Mouse (Mus musculus): ENCODE results near the gene Txnrd2.

Gene Txnrd2

GRCm38 (mm10) chr16:18455407-18455806 lies 29.2 kb downstream of the Txnrd2 start:
- no peak for DNase-seq

GRCm38 (mm10) chr16:18458661-18459060 lies 32.5 kb downstream of the Txnrd2 start:
- no peak for DNase-seq

DNA sequence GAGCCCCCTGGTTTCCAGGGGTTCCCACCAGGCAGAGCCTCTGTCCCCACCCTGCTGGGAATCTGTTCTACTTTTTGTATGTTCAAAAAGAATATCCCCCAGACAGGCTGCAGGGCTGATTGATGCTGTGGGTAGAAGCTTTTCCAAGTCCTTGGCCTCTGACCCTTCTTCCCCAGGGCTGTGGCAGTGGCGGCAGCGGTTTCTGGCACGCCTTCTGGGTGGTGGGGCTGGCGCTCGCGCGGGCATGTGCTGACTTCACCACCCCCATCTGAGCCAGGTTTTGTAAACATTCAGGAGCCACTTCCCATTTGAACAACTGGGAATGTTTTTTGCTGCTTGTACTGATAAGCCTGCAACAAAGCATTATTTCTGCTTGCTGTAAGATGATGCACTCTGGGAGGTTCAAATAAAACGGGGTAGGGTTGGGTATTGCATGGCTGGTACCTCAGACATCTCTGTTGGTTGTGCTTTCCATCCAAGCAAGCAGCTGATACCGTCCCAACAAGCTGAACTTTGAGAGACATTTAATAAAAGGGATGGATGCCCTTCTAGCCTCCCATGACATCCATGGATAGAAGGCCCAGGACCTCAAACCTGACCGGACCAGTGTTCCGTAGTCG lies 33.3 kb downstream of the Txnrd2 start:
- no peak for DNase-seq

GRCm38 (mm10) chr16:18459955-18460370 lies 33.8 kb downstream of the Txnrd2 start:
- DNase-seq, result peak; percentile 29

DNA sequence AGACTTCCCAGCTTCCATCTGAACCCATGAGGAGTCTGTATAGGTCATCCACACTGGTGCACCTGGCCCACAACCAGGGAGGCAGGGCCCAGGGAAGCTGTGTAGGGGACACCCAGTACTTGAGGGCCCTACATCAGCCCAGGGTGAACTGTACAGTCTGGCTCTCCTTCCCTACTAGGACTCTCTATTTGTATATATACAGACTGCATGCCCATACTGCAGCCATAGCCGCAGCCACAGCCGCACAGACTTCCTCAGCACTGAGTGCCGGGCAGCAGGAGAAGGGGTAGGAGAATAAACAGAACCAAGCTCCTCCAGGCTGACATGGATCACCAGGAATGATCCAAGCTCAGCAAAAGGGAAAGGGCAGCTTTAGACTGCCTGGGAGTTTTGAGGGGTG lies 34.6 kb downstream of the Txnrd2 start:
- DNase-seq, result no peak

DNA sequence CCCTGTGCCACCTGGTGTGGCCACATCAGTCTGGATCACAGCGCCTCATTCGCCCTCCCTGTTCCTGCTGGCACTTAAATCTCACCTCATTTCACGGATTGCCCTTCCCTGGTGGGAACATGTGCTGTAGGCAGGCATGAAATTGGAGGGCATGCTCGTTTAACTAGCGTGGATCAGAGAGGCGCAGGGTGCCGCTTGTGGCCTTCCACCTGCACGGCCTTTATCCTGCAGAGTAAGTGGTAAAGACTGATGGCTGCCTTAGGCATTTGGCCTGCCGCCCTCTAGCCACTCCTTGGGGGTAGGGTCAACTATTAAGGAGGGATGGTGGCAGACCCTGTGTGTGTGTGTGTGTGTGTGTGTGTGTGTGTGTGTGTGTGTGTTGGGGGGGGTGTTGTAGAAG lies 35.8 kb downstream of the Txnrd2 start:
- DNase-seq, result no peak

GRCm38 (mm10) chr16:18462598-18462997 lies 36.4 kb downstream of the Txnrd2 start:
- peak; percentile 32 for DNase-seq

DNA sequence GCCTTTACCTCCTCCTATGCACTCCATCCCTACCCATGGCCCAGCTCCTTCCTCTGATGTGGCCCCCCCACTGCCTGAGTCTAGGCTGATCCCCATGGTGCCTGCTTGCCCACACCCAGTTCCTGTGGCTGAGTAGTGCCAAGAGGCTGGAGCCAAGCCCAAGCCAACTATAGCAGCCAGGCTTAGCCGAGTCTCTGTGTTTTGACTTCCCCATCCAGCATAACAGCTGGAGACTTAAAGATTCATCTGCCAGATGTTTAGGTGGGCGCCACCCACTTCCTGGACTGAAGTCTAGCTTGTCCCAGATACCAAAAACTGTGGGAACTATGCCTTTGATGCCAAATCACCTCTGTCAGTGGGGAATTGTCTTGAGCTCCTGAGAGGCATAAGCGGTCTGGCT lies 38.1 kb downstream of the Txnrd2 start:
- no peak for DNase-seq

- no peak for DNase-seq
Measured at GRCm38 (mm10) chr16:18470829-18471228, 44.6 kb downstream of the Txnrd2 start.

- DNase-seq, result no peak
Measured at GRCm38 (mm10) chr16:18471381-18471955, 45.3 kb downstream of the Txnrd2 start.

- DNase-seq, result no peak
Measured at GRCm38 (mm10) chr16:18471976-18472375, 45.8 kb downstream of the Txnrd2 start.

GRCm38 (mm10) chr16:18472416-18472815 lies 46.2 kb downstream of the Txnrd2 start:
- no peak for DNase-seq

DNA sequence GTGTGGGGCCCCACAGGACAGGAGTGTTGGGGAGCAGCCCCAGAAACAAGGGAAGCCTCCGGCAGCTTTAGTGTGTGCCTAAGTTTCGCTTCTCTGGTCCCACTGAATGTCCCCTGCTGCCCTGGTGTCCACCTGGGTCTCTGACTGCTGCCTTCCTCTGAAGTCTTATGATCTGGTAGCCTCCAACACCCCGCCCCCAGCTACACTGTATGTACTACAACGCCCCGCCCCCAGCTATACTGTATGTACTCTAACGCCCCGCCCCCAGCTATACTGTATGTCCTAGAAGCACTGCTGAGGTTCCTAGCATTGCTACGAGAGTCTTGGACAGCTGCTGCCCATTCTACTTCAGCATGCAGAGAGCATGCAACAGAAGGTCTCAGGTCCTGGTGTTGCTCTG lies 46.8 kb downstream of the Txnrd2 start:
- no peak for DNase-seq

GRCm38 (mm10) chr16:18474021-18474420 lies 47.8 kb downstream of the Txnrd2 start:
- no peak for DNase-seq

GRCm38 (mm10) chr16:18477996-18478395 lies 51.8 kb downstream of the Txnrd2 start:
- no peak for DNase-seq

DNA sequence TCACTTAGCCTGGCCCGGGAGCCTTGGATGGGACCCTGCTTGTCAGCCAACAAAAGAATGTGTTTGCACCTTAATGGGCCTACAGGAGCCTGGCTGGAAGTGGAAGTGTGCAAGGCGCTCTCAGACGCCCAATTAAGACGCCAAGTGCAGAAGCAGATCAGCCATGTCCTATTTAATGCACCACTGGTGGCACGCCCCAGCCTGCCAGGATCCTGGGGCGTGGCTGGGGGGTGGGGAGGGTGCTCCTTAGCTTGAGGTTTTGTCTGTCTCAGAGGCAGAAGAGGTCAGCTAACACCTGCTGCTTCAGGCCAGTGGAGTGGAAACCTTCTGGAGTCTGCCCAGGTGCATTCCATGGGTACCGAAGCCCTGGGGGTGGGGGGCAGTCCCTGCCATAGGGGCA lies 53.5 kb downstream of the Txnrd2 start:
- no peak for DNase-seq

GRCm38 (mm10) chr16:18480933-18481485 lies 54.8 kb downstream of the Txnrd2 start:
- DNase-seq, result no peak

DNA sequence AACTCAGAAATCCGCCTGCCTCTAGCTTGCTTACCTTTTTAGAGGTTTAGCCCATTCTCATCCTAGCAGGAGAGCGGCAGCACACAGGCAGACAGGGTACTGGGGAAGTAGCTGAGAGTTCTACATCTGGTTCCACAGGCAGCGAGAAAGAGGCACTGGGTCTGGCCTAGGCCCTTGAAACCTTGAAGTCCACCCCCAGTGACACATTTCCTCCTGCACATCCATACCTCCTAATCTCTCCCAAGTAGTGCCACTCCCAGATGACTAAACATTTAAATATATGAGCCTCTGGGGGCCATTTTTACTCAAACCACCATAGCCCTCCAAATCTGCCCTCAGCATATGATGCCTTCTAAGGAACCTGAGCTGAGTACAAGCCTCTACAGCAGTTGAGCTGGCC lies 56.2 kb downstream of the Txnrd2 start:
- no peak for DNase-seq

DNA sequence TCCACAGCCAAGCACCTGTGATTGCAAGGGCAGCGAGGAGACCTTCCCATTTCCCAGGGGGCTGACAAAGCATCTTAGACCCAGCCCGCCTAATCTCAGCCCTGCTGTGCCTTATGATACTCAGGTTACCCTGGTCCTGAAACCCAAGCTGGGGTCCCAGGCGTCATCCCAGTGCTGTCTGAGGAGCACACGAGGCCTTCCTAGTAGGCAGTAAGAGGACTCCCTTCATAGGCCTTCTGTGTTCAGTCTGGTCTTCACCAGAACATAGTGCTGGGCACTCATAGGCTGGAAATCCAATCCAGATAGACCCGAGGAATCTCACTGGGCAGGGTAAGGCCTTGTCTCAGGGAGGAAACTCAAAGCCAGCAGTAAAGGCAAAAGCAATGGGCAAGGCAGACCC lies 57.7 kb downstream of the Txnrd2 start:
- no peak for DNase-seq

GRCm38 (mm10) chr16:18484386-18484785 lies 58.2 kb downstream of the Txnrd2 start:
- no peak for DNase-seq

DNA sequence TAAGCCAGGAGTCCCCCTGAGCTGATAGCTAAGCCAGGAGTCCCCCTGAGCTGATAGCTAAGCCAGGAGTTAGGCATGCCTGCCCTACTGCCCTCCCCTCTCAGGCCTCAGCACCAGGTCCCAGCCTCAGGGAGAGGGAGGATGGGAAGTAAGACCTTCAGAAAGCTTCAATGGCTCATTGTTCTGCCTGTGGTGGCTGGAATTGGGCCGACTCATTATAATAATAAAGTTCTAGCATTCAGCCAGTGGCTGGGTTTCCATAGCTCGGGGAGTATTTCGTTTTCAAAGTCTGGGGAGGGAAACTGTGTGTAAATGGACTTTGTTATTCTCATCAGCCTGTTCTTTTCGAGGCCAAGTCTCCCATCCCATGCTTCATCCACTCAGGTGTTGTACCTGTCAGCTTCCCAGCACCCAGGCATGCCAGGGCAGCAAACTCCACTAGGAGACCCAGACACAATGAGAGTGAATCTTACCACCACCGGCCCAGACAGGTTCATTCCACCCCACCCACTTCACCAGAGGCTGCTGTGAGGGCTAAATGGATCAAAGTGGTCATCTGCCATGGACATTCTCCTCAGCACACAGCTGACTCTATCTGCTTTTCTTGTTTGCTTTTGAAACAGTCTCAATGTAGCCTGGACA lies 58.7 kb downstream of the Txnrd2 start:
- DNase-seq, result no peak

DNA sequence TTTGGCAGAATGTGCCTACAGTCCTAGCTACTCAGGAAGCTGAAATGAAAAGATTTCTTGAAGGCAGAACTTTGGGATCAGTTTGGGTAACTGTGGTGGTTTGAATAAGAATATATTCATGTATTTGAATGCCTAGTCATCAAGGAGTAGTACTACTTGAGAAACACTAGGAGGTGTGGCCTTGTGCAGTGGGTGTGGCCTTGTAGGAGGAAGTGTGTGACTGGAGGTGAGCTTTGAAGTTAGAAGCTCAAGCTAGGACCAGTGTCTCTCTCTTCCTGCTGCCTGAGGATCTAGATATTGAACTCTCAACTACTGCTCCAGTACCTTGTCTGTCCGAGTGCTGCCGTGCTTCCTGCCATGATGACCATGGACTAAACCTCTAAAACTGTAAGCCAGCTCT lies 59.9 kb downstream of the Txnrd2 start:
- DNase-seq, result no peak

DNA sequence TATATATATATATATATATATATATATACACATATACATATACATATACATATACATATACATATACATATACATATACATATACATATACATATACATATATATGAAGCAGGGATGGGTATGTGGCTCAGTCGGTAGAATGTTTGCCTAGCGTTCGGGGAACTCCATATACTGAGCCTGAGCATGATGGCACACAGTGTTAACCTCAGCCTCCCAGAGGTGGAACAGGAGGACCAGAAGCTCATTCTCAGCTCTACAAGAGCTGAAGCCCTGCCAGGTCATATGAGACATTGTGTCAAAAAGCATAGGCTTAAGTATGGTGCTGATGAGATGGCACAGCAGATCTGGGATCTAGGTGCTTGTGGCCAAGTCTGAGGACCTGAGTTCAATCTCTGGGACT lies 64.1 kb downstream of the Txnrd2 start:
- DNase-seq, result no peak

DNA sequence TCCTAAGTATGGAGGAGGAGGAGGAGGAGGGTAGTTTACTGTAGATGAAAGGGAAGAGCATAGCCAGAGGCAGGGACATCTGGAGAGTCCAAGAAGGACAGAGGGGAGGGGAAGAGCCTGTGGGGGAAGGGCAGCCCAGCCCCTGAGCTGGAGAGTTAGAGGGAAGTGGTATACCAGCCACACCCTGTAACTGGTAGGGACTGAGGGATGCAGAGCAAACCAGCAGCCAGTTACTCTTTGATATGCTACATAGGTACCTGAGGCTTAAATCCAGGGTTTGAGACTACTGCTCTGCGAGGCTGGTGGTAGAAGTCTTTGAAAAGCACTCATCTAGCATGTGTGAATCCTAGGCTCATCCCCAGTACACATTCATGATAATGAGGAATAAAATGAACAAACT lies 64.7 kb downstream of the Txnrd2 start:
- no peak for DNase-seq
